Mouse (Mus musculus): ENCODE measurements around the gene Meaf6. TPM values are rescaled to one million over a fixed set of nuclear protein-coding genes. Genes with fewer than 3 reads are reported as not detected.

The Meaf6 gene
- polyA plus RNA-seq, 1 experiment, result 14.6 TPM

DNA sequence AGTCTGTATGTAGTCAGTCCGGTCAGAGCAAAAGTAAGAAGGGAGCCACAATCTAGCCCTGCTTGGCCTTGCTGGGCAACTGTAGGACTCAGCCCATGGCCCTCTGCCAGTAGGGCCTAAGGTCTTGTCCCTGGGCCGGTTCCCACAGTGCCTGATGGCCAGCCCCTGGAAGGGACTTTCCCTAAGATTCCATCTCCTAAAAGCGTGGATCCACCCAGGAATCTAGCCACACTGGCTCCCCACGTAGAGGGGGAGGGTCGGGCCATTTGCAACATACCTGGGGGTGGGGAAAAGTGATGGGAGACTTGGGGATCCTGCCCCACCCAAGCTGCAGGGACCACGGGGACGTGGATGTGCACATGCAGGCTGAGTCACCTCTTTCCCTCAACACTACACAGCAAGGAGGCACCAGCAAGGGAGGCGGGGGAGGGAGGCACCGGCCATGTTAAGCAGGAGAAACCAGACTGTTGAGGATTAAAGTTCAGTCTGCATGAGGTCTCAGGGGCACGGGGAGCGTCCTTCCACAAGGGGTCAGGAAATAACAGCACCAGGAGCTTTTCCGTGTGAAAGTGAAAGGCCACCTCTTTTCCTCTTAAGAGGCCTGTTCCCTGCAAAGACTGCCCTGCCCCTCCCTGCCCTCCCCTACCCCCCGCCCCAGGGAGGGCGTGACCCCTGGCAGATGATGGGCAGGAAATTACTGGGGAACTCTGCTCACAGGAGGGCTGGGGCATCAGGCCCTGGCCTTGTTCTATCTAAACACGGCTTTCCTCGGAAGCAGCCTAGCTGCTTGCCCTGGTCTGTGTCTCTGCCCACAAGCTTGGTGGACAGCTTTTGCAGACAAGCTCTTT, 37.7 kb downstream of the Meaf6 start:
- H3K27me3 ChIP-seq (ENCODE audit: control insufficient read depth), result no peaks in the 10 kb centered on the region
- H3K36me3 ChIP-seq (ENCODE audit: control insufficient read depth), result peaks cover 7% of the 10 kb centered on the region
- no peak overlapping the region for H3K4me3 ChIP-seq (replicated peaks)
- TF ChIP-seq TAL1 (IDR thresholded peaks at IDR 0.05; ENCODE audit: low read length), result no peak
- no peak for TF ChIP-seq GATA1 (IDR thresholded peaks at IDR 0.05; ENCODE audit: low read length)
- peaks cover 30% of the 10 kb centered on the region for H3K4me1 ChIP-seq (ENCODE audit: control insufficient read depth)
- no peaks in the 10 kb centered on the region for H3K9me3 ChIP-seq (ENCODE audit: control insufficient read depth, low read length)

DNA sequence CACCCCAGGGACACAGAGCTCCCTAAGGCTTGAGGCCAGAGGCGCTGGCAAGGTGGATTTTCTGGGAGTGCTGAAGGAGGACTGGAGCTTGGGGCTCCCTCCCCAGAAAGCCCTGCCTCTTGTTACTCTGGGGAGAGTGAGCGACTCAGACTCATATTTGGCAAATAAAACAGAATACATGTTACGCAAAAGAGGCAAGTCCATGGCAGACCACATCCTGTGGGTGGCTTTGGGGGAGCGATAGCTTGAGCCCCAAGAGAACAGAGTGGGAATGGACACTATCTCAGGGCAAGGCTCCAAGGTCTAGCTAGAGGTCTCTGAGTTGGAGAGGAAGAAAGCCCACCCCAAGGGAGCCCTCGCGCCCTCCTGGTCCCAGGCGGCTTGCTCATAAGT, 38.3 kb downstream of the Meaf6 start:
- Histone ChIP-seq H3K4me3 (replicated peaks) (no peak overlapping the region), H3K4me1 (ENCODE audit: control insufficient read depth) (peaks cover 36% of the 10 kb centered on the region), H3K27me3 (ENCODE audit: control insufficient read depth) (peaks cover 6% of the 10 kb centered on the region), H3K9me3 (ENCODE audit: control insufficient read depth, low read length) (no peaks in the 10 kb centered on the region), H3K36me3 (ENCODE audit: control insufficient read depth) (peaks cover 7% of the 10 kb centered on the region)
- TF ChIP-seq TAL1 (IDR thresholded peaks at IDR 0.05; ENCODE audit: low read length), result no peak
- no peak for TF ChIP-seq GATA1 (IDR thresholded peaks at IDR 0.05; ENCODE audit: low read length)

DNA sequence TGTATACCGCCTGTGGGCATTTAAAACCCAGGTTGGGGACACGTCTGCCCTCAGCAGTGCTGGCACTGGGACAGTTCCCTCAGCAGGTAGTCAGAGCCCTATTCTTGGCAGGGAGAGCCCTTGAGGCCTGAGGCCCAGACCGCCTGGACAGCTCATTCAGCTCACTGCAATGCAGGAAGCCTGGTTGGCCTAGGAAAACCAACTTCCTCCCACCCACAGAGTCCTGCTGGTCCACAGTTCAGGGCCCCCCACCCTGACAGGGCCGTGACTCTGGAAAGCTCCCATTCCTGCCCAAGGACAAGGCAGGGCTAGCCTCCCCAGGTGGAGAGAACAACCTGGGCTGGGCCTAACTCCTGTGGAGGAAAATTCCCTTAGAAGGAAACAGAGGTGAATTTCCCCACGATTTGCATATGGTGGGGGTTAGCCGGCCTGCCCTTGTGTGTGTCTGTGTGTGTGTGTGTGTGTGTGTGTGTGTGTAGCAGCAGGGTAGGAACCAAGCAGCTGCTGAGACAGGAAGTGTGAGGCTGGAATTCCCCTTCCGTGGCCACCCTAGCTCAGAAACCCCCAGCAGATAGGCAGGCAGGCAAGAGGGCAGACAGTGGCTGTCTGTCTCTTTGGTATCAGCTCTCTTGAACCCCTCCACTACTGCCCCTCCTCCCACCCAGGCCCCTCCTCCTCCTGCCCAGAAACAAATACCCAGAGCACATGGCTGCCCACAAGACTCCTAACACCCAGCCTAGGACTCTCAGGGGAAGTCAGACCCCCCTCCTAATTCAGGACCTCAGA, 39.7 kb downstream of the Meaf6 start:
- peaks cover 39% of the 10 kb centered on the region for H3K4me1 ChIP-seq (ENCODE audit: control insufficient read depth)
- no peak overlapping the region for H3K4me3 ChIP-seq (replicated peaks)
- peaks cover 8% of the 10 kb centered on the region for H3K27me3 ChIP-seq (ENCODE audit: control insufficient read depth)
- TF ChIP-seq TAL1 (IDR thresholded peaks at IDR 0.05; ENCODE audit: low read length) (no peak), GATA1 (IDR thresholded peaks at IDR 0.05; ENCODE audit: low read length) (no peak)
- H3K9me3 ChIP-seq (ENCODE audit: control insufficient read depth, low read length), result no peaks in the 10 kb centered on the region
- H3K36me3 ChIP-seq (ENCODE audit: control insufficient read depth), result peaks cover 7% of the 10 kb centered on the region

DNA sequence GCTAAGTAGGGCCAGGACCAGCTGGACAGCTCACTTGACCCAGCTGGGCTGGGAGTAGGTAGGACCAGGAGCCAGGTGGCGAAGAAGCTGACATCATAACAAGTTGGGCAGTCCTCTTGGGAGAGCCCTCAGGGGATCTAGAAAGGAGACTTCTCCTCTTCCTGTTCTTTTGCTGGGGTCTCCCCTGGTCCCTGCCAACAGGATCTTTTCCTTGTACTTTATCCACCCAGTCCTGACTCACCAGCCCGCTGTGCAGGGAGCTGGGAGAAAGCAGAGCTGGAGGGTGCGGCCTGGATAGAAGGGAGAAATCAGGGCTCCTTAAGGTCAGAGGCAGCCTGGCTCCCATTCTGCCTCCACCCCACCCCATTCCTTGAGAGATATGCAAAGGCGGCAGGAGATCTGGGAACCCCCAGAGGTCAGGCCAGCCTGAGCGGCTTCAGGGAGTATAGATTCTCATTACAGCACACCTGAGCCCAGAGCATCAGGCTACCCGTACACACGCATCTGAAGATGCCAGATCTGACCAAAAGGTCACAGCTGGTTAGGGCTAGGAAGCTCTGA, 40.5 kb downstream of the Meaf6 start:
- peaks cover 2% of the 10 kb centered on the region for H3K36me3 ChIP-seq (ENCODE audit: control insufficient read depth)
- peaks cover 39% of the 10 kb centered on the region for H3K4me1 ChIP-seq (ENCODE audit: control insufficient read depth)
- peaks cover 8% of the 10 kb centered on the region for H3K27me3 ChIP-seq (ENCODE audit: control insufficient read depth)
- H3K4me3 ChIP-seq (replicated peaks), result no peak overlapping the region
- no peaks in the 10 kb centered on the region for H3K9me3 ChIP-seq (ENCODE audit: control insufficient read depth, low read length)
- TF ChIP-seq TAL1 (IDR thresholded peaks at IDR 0.05; ENCODE audit: low read length) (no peak), GATA1 (IDR thresholded peaks at IDR 0.05; ENCODE audit: low read length) (no peak)

DNA sequence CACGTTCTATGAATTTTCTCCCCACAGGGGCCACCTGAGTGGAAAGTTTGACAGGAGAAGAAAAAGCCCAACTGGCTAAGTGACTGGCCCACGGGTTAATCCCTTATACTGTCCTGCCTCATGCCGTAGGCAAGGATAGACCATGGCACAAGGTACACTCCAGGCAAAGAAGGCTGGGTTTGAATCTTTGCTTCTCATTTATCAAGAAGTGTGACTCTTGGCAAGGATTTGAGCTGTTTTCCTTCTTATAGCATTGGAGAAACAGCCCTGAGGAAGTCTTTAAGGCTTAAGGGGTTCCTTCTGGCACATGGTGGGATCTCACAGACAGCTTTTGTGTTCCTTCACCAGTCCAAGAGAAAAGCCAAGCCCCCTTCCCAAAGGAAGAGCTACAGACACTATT, 41.3 kb downstream of the Meaf6 start:
- TF ChIP-seq GATA1 (IDR thresholded peaks at IDR 0.05; ENCODE audit: low read length), result no peak
- TF ChIP-seq TAL1 (IDR thresholded peaks at IDR 0.05; ENCODE audit: low read length), result no peak
- H3K27me3 ChIP-seq (ENCODE audit: control insufficient read depth), result peaks cover 8% of the 10 kb centered on the region
- no peaks in the 10 kb centered on the region for H3K9me3 ChIP-seq (ENCODE audit: control insufficient read depth, low read length)
- H3K36me3 ChIP-seq (ENCODE audit: control insufficient read depth), result no peaks in the 10 kb centered on the region
- peaks cover 39% of the 10 kb centered on the region for H3K4me1 ChIP-seq (ENCODE audit: control insufficient read depth)
- no peak overlapping the region for H3K4me3 ChIP-seq (replicated peaks)

DNA sequence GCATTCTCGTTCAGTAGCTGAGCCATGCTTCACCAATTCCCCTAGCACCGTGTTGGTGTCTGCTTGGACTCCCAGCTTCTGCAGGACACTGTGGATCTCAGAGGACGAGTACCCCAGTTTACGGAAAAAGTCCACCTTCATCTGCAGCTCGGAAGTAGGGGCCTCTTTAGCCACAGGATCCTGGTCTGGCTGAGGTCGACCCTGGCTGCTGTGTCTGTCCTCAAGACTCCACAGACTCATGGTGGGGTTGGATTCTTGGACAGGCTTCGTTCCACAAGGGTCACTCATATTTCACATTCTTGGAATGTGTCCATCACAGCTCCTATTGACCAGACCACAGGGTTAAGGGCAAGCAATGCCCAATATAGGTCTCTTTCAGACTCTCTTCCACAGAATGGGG, 41.8 kb downstream of the Meaf6 start:
- H3K4me1 ChIP-seq (ENCODE audit: control insufficient read depth), result peaks cover 39% of the 10 kb centered on the region

DNA sequence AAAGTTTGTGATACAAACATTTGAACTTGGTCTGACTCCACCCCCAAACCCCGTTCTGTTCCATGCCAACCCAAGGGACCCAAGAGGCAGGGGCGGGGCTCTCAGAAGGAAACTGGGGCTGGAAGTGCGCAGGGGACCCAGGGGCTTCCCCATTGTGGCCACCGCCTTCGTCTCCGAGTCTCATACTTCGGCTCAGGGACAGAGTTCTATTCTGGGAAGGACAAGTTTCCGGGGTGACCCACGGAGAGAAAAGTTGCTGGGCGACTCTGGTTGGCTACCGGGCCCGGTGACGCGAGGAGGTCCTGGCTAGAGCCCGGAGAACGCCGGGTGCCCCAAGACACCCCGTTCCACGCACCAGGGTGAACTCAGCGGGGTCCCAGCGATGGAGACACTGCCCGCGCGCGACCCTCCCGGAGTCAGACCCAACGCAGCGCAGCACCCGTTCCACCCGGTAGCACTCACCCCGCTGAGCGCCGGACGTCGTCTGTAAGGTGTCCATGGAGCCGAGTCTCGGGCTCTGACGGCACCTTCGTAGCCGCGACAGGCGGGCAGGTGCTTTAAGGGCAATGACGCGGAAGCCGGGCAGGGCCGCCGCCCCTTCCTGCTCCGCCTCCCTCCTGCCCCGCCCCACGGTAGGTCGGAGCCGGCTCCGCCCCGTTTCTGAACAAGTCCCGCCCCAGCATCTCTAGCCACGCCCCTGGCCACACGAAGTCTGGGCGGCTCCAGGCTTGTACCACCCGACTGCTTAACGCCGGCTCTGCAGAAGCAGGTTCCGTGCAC, 42.6 kb downstream of the Meaf6 start, which contains the start of gene Zc3h12a:
Zc3h12a (minus strand) TSS at position 536 of the 780 bp plus-strand sequence.
- H3K27me3 ChIP-seq (ENCODE audit: control insufficient read depth), result peaks cover 8% of the 10 kb centered on the region
- H3K4me3 ChIP-seq (replicated peaks), result peak within 1 kb of the TSS; percentile 71
- TF ChIP-seq GATA1 (IDR thresholded peaks at IDR 0.05; ENCODE audit: low read length) (no peak), TAL1 (IDR thresholded peaks at IDR 0.05; ENCODE audit: low read length) (no peak)
- peaks cover 36% of the 10 kb centered on the region for H3K4me1 ChIP-seq (ENCODE audit: control insufficient read depth)
- H3K36me3 ChIP-seq (ENCODE audit: control insufficient read depth), result no peaks in the 10 kb centered on the region
- H3K9me3 ChIP-seq (ENCODE audit: control insufficient read depth, low read length), result no peaks in the 10 kb centered on the region

More for the DNA sequence above, 41.8 kb downstream of the Meaf6 start:
- H3K4me3 ChIP-seq (replicated peaks), result peak overlapping the region; percentile 71
- H3K27me3 ChIP-seq (ENCODE audit: control insufficient read depth), result peaks cover 8% of the 10 kb centered on the region
- H3K36me3 ChIP-seq (ENCODE audit: control insufficient read depth), result no peaks in the 10 kb centered on the region
- no peak for TF ChIP-seq GATA1 (IDR thresholded peaks at IDR 0.05; ENCODE audit: low read length)
- TF ChIP-seq TAL1 (IDR thresholded peaks at IDR 0.05; ENCODE audit: low read length), result no peak
- H3K9me3 ChIP-seq (ENCODE audit: control insufficient read depth, low read length), result no peaks in the 10 kb centered on the region

DNA sequence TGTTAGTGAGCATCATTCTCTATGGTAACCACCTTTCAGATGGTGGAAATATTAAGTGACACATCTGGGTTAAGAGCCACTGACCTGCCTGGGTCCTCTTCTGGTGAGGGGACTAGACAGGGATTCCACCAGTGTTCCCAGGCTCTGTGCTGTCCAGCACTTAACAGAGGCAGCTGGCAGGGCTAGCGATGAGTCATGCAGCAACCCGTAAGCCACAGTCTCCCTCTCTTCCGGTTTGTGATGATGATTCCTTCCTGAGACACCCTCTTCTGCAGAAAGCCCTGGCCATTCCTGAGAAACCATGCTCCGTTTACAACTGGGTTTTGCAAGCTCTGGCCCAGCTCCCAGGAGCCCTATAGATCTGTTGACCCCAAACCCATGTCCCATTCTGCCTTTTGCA, 46.6 kb downstream of the Meaf6 start:
- H3K27me3 ChIP-seq (ENCODE audit: control insufficient read depth), result peaks cover 8% of the 10 kb centered on the region

More for the DNA sequence above, 46.6 kb downstream of the Meaf6 start:
- no peaks in the 10 kb centered on the region for H3K9me3 ChIP-seq (ENCODE audit: control insufficient read depth, low read length)
- H3K36me3 ChIP-seq (ENCODE audit: control insufficient read depth), result no peaks in the 10 kb centered on the region
- H3K4me3 ChIP-seq (replicated peaks), result no peak overlapping the region
- TF ChIP-seq TAL1 (IDR thresholded peaks at IDR 0.05; ENCODE audit: low read length) (no peak), GATA1 (IDR thresholded peaks at IDR 0.05; ENCODE audit: low read length) (no peak)
- H3K4me1 ChIP-seq (ENCODE audit: control insufficient read depth), result peaks cover 20% of the 10 kb centered on the region

All from erythroblast, embryonic 14.5 days (primary cell).